Mouse (Mus musculus) myocyte (in vitro differentiated cells): ENCODE data around the gene Pgap3.

Source experiments
- MYOD1 ChIP-seq, 3 experiments: IDR thresholded peaks; one replicate each; pipeline ENCODE4 v1.6.1; 2011; ENCODE audit warnings: control low read depth in 2 of 3, low read depth in 2 of 3, mild to moderate bottlenecking in 2 of 3, moderate library complexity in 1 of 3; ENCODE audit not compliant: insufficient read length in 2 of 3, control insufficient read depth in 1 of 3
- POLR2A ChIP-seq: IDR thresholded peaks from one replicate; pipeline ENCODE4 v1.6.1; 2011; ENCODE audit warnings: low read depth, mild to moderate bottlenecking, control low read depth, moderate library complexity; ENCODE audit not compliant: insufficient read length

DNA sequence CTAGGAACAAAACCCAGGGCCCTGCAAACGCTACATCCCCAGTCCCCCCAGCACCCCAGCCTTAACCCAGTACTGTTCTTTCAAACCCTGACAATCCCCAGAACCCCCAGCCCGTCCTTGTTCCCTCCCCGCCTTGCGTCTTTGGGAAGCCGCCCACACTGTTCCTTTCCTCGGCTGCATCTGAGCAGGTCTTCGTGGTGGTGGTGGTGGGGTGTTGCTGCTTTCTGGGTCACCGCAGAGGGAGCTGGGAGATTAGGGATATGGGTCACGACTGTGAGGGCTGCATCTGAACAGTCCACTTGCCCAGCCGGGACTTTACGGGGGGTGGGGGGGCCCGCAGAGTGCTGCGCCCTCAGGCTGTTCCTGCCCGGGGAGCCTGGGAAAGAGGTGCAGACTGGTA lies 45.8 kb downstream of the Pgap3 start:
- TF ChIP-seq POLR2A (no peak), MYOD1 (IDR thresholded peaks at IDR 0.05; ENCODE audit: control insufficient read depth in 1 of 3, insufficient read length in 2 of 3, low read depth in 2 of 3) (no peak)
